Mouse (Mus musculus): ENCODE results near the gene Prlh. TPM values are rescaled to one million over a fixed set of nuclear protein-coding genes. Genes with fewer than 3 reads are reported as not detected.

Gene Prlh
- polyA plus RNA-seq, 1 experiment from 2014 or later, result not detected

- H3K27ac ChIP-seq (replicated peaks in 1 of 2; ENCODE audit: control insufficient read depth in 1 of 2, insufficient read depth in 1 of 2, low read depth in 2 of 2, low read length in 2 of 2), result no peak overlapping the region
- 0 out of 2 replicates have a peak, but pooled peaks cover 3% of the 10 kb centered on the region for H3K9me3 ChIP-seq (ENCODE audit: control insufficient read depth, low read length)
- H3K4me2 ChIP-seq (ENCODE audit: low read length), result no peak overlapping the region
- no peak for ATAC-seq (ENCODE audit: insufficient number of reproducible peaks, insufficient read depth, low FRiP score, low read depth)
- no peaks in the 10 kb centered on the region for H3K27me3 ChIP-seq (ENCODE audit: control insufficient read depth, insufficient read depth, low read length)
- no peaks in the 10 kb centered on the region for H3K36me3 ChIP-seq (ENCODE audit: control insufficient read depth, insufficient read depth, low read length)
- no peak overlapping the region for H3K9ac ChIP-seq (ENCODE audit: low read length)
- peaks cover 8 to 20% of the 10 kb centered on the region in 2 experiments for H3K4me1 ChIP-seq (ENCODE audit: control insufficient read depth in 2 of 2, insufficient read depth in 2 of 2, low read length in 2 of 2)
- no peak overlapping the region for H3K4me3 ChIP-seq (ENCODE audit: control insufficient read depth in 1 of 2, insufficient read depth in 1 of 2, low read depth in 1 of 2, low read length in 2 of 2)
- WGBS, result 92% methylated on average over 1 of the region's 1 CpGs
Observed at GRCm38 (mm10) chr1:90995916-90996315, 43.0 kb downstream of the Prlh start.

DNA sequence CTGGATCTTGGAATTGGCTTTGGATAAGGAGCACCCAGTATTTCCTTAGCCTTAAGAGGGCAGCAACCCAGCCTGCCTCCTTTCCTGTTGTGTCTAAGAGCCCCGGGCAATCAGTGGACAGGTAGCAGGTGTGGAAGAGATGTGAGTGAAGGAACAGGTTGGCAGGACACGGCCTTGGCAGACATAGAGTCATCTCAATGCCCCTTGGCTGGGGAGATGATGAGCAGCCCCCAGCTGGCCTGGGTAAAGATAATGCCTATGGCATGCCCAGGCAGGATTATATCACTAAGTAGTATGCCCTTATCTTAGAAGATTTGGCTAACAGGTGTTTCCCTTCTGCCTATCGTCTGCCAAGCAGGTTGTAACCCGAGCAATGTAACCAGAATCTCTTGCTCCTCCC lies 44.2 kb downstream of the Prlh start:
- H3K9me3 ChIP-seq (ENCODE audit: control insufficient read depth, low read length), result 0 out of 2 replicates have a peak, but pooled peaks cover 3% of the 10 kb centered on the region
- H3K4me2 ChIP-seq (ENCODE audit: low read length), result no peak overlapping the region
- no peak overlapping the region for H3K9ac ChIP-seq (ENCODE audit: low read length)
- H3K4me3 ChIP-seq (ENCODE audit: control insufficient read depth in 1 of 2, insufficient read depth in 1 of 2, low read depth in 1 of 2, low read length in 2 of 2), result no peak overlapping the region
- no peaks in the 10 kb centered on the region for H3K27me3 ChIP-seq (ENCODE audit: control insufficient read depth, insufficient read depth, low read length)
- peak overlapping the region in 1 of 2 experiments; percentile 99; a peak in 1 of 4 replicates for H3K27ac ChIP-seq (replicated peaks in 1 of 2; ENCODE audit: control insufficient read depth in 1 of 2, insufficient read depth in 1 of 2, low read depth in 2 of 2, low read length in 2 of 2)
- peaks cover 20 to 32% of the 10 kb centered on the region in 2 experiments for H3K4me1 ChIP-seq (ENCODE audit: control insufficient read depth in 2 of 2, insufficient read depth in 2 of 2, low read length in 2 of 2)
- H3K36me3 ChIP-seq (ENCODE audit: control insufficient read depth, insufficient read depth, low read length), result no peaks in the 10 kb centered on the region
- WGBS, result 55% methylated on average over 4 of the region's 4 CpGs
- ATAC-seq (ENCODE audit: insufficient number of reproducible peaks, insufficient read depth, low FRiP score, low read depth), result no peak

DNA sequence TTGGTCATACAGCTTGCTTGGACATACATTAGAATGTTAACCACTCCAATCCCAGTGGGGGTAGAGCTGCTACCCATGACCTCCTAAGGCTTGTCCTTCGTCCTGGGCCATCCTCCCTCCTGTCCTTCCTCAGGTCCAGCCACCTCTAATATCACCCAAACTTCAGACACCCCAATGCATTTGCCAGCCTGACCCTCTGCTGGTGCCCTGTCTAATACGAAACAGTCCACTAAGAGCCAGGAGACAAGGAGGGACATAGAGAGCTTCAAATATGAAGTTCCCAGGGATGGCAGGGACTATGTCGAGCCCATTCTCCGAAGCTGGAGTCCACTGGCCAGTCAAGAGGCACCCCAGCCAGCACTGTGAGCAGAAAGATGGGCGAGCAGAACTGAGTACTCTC lies 44.7 kb downstream of the Prlh start:
- WGBS, result 76% methylated on average over 5 of the region's 5 CpGs
- peak overlapping the region in 1 of 2 experiments; percentile 99; a peak in 1 of 4 replicates for H3K27ac ChIP-seq (replicated peaks in 1 of 2; ENCODE audit: control insufficient read depth in 1 of 2, insufficient read depth in 1 of 2, low read depth in 2 of 2, low read length in 2 of 2)

GRCm38 (mm10) chr1:90998268-90998890 lies 45.5 kb downstream of the Prlh start, which contains the start of gene Lrrfip1:
TSS of gene Lrrfip1 (plus strand) at chr1:90998737.
- H3K4me2 ChIP-seq (ENCODE audit: low read length), result peak within 1 kb of the TSS; percentile 70
- peak within 1 kb of the TSS; percentile 72 to 95 for H3K4me3 ChIP-seq (ENCODE audit: control insufficient read depth in 1 of 2, insufficient read depth in 1 of 2, low read depth in 1 of 2, low read length in 2 of 2)
- peaks cover 8% of the 10 kb centered on the region; the same call in 1 of the 2 replicates for H3K36me3 ChIP-seq (ENCODE audit: control insufficient read depth, insufficient read depth, low read length)
- peaks cover 31 to 44% of the 10 kb centered on the region in 2 experiments for H3K4me1 ChIP-seq (ENCODE audit: control insufficient read depth in 2 of 2, insufficient read depth in 2 of 2, low read length in 2 of 2)
- H3K9me3 ChIP-seq (ENCODE audit: control insufficient read depth, low read length), result 0 out of 2 replicates have a peak, but pooled peaks cover 3% of the 10 kb centered on the region
- WGBS, result 2% methylated on average over 53 of the region's 59 CpGs
- peak within 1 kb of the TSS; percentile 98 to 99 for H3K27ac ChIP-seq (replicated peaks in 1 of 2; ENCODE audit: control insufficient read depth in 1 of 2, insufficient read depth in 1 of 2, low read depth in 2 of 2, low read length in 2 of 2)
- H3K27me3 ChIP-seq (ENCODE audit: control insufficient read depth, insufficient read depth, low read length), result no peaks in the 10 kb centered on the region
- ATAC-seq (ENCODE audit: insufficient number of reproducible peaks, insufficient read depth, low FRiP score, low read depth), result peak; percentile 54
- H3K9ac ChIP-seq (ENCODE audit: low read length), result peak within 1 kb of the TSS; percentile 100

More for the DNA sequence above, 44.7 kb downstream of the Prlh start:
- no peaks in the 10 kb centered on the region for H3K27me3 ChIP-seq (ENCODE audit: control insufficient read depth, insufficient read depth, low read length)
- H3K4me2 ChIP-seq (ENCODE audit: low read length), result peak overlapping the region; percentile 70
- 0 out of 2 replicates have a peak, but pooled peaks cover 3% of the 10 kb centered on the region for H3K9me3 ChIP-seq (ENCODE audit: control insufficient read depth, low read length)
- no peak for ATAC-seq (ENCODE audit: insufficient number of reproducible peaks, insufficient read depth, low FRiP score, low read depth)
- peaks cover 24 to 37% of the 10 kb centered on the region in 2 experiments for H3K4me1 ChIP-seq (ENCODE audit: control insufficient read depth in 2 of 2, insufficient read depth in 2 of 2, low read length in 2 of 2)
- H3K4me3 ChIP-seq (ENCODE audit: control insufficient read depth in 1 of 2, insufficient read depth in 1 of 2, low read depth in 1 of 2, low read length in 2 of 2), result peak overlapping the region in 1 of 2 experiments; percentile 95; a peak in 1 of 4 replicates
- peak overlapping the region; percentile 100 for H3K9ac ChIP-seq (ENCODE audit: low read length)
- H3K36me3 ChIP-seq (ENCODE audit: control insufficient read depth, insufficient read depth, low read length), result peaks cover 2% of the 10 kb centered on the region; the same call in 1 of the 2 replicates

- H3K27me3 ChIP-seq (ENCODE audit: control insufficient read depth, insufficient read depth, low read length), result no peaks in the 10 kb centered on the region
- 1% methylated on average over 36 of the region's 41 CpGs for WGBS
- peak overlapping the region; percentile 72 to 95 for H3K4me3 ChIP-seq (ENCODE audit: control insufficient read depth in 1 of 2, insufficient read depth in 1 of 2, low read depth in 1 of 2, low read length in 2 of 2)
- H3K4me1 ChIP-seq (ENCODE audit: control insufficient read depth in 2 of 2, insufficient read depth in 2 of 2, low read length in 2 of 2), result peaks cover 35 to 51% of the 10 kb centered on the region in 2 experiments
- peak overlapping the region; percentile 98 to 99 for H3K27ac ChIP-seq (replicated peaks in 1 of 2; ENCODE audit: control insufficient read depth in 1 of 2, insufficient read depth in 1 of 2, low read depth in 2 of 2, low read length in 2 of 2)
- 0 out of 2 replicates have a peak, but pooled peaks cover 3% of the 10 kb centered on the region for H3K9me3 ChIP-seq (ENCODE audit: control insufficient read depth, low read length)
- H3K4me2 ChIP-seq (ENCODE audit: low read length), result peak overlapping the region; percentile 70
- peak overlapping the region; percentile 100 for H3K9ac ChIP-seq (ENCODE audit: low read length)
- H3K36me3 ChIP-seq (ENCODE audit: control insufficient read depth, insufficient read depth, low read length), result peaks cover 8% of the 10 kb centered on the region; the same call in 1 of the 2 replicates
- ATAC-seq (ENCODE audit: insufficient number of reproducible peaks, insufficient read depth, low FRiP score, low read depth), result peak; percentile 31; the same call in 1 of the 2 replicates
Observed at GRCm38 (mm10) chr1:90998891-90999611, 46.1 kb downstream of the Prlh start.

GRCm38 (mm10) chr1:90999911-91000601 lies 47.1 kb downstream of the Prlh start:
- Histone ChIP-seq H3K4me2 (ENCODE audit: low read length) (peak overlapping the region; percentile 70), H3K4me3 (ENCODE audit: control insufficient read depth in 1 of 2, insufficient read depth in 1 of 2, low read depth in 1 of 2, low read length in 2 of 2) (peak overlapping the region; percentile 72 to 95), H3K36me3 (ENCODE audit: control insufficient read depth, insufficient read depth, low read length) (peaks cover 8% of the 10 kb centered on the region; the same call in 1 of the 2 replicates), H3K4me1 (ENCODE audit: control insufficient read depth in 2 of 2, insufficient read depth in 2 of 2, low read length in 2 of 2) (peaks cover 35 to 58% of the 10 kb centered on the region in 2 experiments), H3K9ac (ENCODE audit: low read length) (peak overlapping the region; percentile 100), H3K9me3 (ENCODE audit: control insufficient read depth, low read length) (0 out of 2 replicates have a peak, but pooled peaks cover 3% of the 10 kb centered on the region), H3K27ac (replicated peaks in 1 of 2; ENCODE audit: control insufficient read depth in 1 of 2, insufficient read depth in 1 of 2, low read depth in 2 of 2, low read length in 2 of 2) (peak overlapping the region; percentile 98 to 99), H3K27me3 (ENCODE audit: control insufficient read depth, insufficient read depth, low read length) (no peaks in the 10 kb centered on the region)
- ATAC-seq (ENCODE audit: insufficient number of reproducible peaks, insufficient read depth, low FRiP score, low read depth), result peak; percentile 48; the same call in 1 of the 2 replicates
- WGBS, result 24% methylated on average over 10 of the region's 10 CpGs

GRCm38 (mm10) chr1:91001101-91001500 lies 48.2 kb downstream of the Prlh start:
- H3K4me2 ChIP-seq (ENCODE audit: low read length), result peak overlapping the region; percentile 70
- peak overlapping the region; percentile 100 for H3K9ac ChIP-seq (ENCODE audit: low read length)
- peaks cover 35 to 65% of the 10 kb centered on the region in 2 experiments for H3K4me1 ChIP-seq (ENCODE audit: control insufficient read depth in 2 of 2, insufficient read depth in 2 of 2, low read length in 2 of 2)
- H3K4me3 ChIP-seq (ENCODE audit: control insufficient read depth in 1 of 2, insufficient read depth in 1 of 2, low read depth in 1 of 2, low read length in 2 of 2), result peak overlapping the region in 1 of 2 experiments; percentile 95; a peak in 3 of 4 replicates
- H3K27me3 ChIP-seq (ENCODE audit: control insufficient read depth, insufficient read depth, low read length), result no peaks in the 10 kb centered on the region
- no peak for ATAC-seq (ENCODE audit: insufficient number of reproducible peaks, insufficient read depth, low FRiP score, low read depth)
- H3K9me3 ChIP-seq (ENCODE audit: control insufficient read depth, low read length), result no peaks in the 10 kb centered on the region
- 21% methylated on average over 3 of the region's 3 CpGs for WGBS
- H3K36me3 ChIP-seq (ENCODE audit: control insufficient read depth, insufficient read depth, low read length), result peaks cover 8% of the 10 kb centered on the region; the same call in 1 of the 2 replicates
- peak overlapping the region; percentile 98 to 99 for H3K27ac ChIP-seq (replicated peaks in 1 of 2; ENCODE audit: control insufficient read depth in 1 of 2, insufficient read depth in 1 of 2, low read depth in 2 of 2, low read length in 2 of 2)

All from heart, embryonic 14.5 days (tissue).